Mouse (Mus musculus): ENCODE results near the gene Fxyd3. TPM values are rescaled to one million over a fixed set of nuclear protein-coding genes. Genes with fewer than 3 reads are reported as not detected.

The Fxyd3 gene
- total and polyA plus RNA-seq, 2 experiments from 2014 or later = 1.5 TPM; not detected in 1

GRCm38 (mm10) chr7:31099612-31099982 is 23.1 kb upstream of the Fxyd3 start:
- 84% methylated on average over 6 of the region's 6 CpGs for WGBS
- TF ChIP-seq CTCF (IDR thresholded peaks at IDR 0.05; ENCODE audit: low read depth) = peak; percentile 18
- no peak for ATAC-seq

GRCm38 (mm10) chr7:31098697-31099611 is 22.4 kb upstream of the Fxyd3 start:
- DNase-seq (ENCODE audit: low spot score) (no peak), ATAC-seq (no peak)
- WGBS = 80% methylated on average over 22 of the region's 22 CpGs
- Histone ChIP-seq H3K27me3 (ENCODE audit: insufficient read depth, low read length) (no peaks in the 10 kb centered on the region), H3K4me1 (ENCODE audit: insufficient read depth, low read length) (no peaks in the 10 kb centered on the region), H3K9ac (replicated peaks; ENCODE audit: low read length) (no peak overlapping the region), H3K27ac (no peak overlapping the region), H3K4me2 (ENCODE audit: low read depth, low read length) (no peak overlapping the region), H3K36me3 (ENCODE audit: insufficient read depth, low read length) (no peaks in the 10 kb centered on the region), H3K4me3 (ENCODE audit: low read length) (no peak overlapping the region), H3K9me3 (ENCODE audit: low read length) (no peaks in the 10 kb centered on the region)
- TF ChIP-seq CTCF (IDR thresholded peaks at IDR 0.05; ENCODE audit: low read depth) = peak; percentile 36; the same call in 1 of the 2 replicates

More at GRCm38 (mm10) chr7:31099612-31099982, 23.1 kb upstream of the Fxyd3 start:
- H3K27me3 ChIP-seq (ENCODE audit: insufficient read depth, low read length) = no peaks in the 10 kb centered on the region
- H3K9ac ChIP-seq (replicated peaks; ENCODE audit: low read length) = no peak overlapping the region
- DNase-seq (ENCODE audit: low spot score) = no peak
- H3K4me2 ChIP-seq (ENCODE audit: low read depth, low read length) = no peak overlapping the region
- no peak overlapping the region for H3K27ac ChIP-seq
- H3K4me1 ChIP-seq (ENCODE audit: insufficient read depth, low read length) = no peaks in the 10 kb centered on the region
- H3K9me3 ChIP-seq (ENCODE audit: low read length) = no peaks in the 10 kb centered on the region
- H3K4me3 ChIP-seq (ENCODE audit: low read length) = no peak overlapping the region
- no peaks in the 10 kb centered on the region for H3K36me3 ChIP-seq (ENCODE audit: insufficient read depth, low read length)

GRCm38 (mm10) chr7:31097583-31098248 is 21.2 kb upstream of the Fxyd3 start:
- H3K27ac ChIP-seq = no peak overlapping the region
- 49% methylated on average over 20 of the region's 20 CpGs for WGBS
- peak; percentile 96 for DNase-seq (ENCODE audit: low spot score)
- no peak overlapping the region for H3K9ac ChIP-seq (replicated peaks; ENCODE audit: low read length)
- TF ChIP-seq CTCF (IDR thresholded peaks at IDR 0.05; ENCODE audit: low read depth) = peak; percentile 96
- H3K4me1 ChIP-seq (ENCODE audit: insufficient read depth, low read length) = no peaks in the 10 kb centered on the region
- H3K4me2 ChIP-seq (ENCODE audit: low read depth, low read length) = peak overlapping the region; percentile 40
- H3K27me3 ChIP-seq (ENCODE audit: insufficient read depth, low read length) = no peaks in the 10 kb centered on the region
- no peaks in the 10 kb centered on the region for H3K36me3 ChIP-seq (ENCODE audit: insufficient read depth, low read length)
- H3K4me3 ChIP-seq (ENCODE audit: low read length) = 0 out of 2 replicates have a peak overlapping the region, but pooled peaks have one; percentile 6
- no peaks in the 10 kb centered on the region for H3K9me3 ChIP-seq (ENCODE audit: low read length)
- ATAC-seq = peak; percentile 93

GRCm38 (mm10) chr7:31096892-31097564 is 20.5 kb upstream of the Fxyd3 start:
- H3K36me3 ChIP-seq (ENCODE audit: insufficient read depth, low read length) = no peaks in the 10 kb centered on the region
- H3K9ac ChIP-seq (replicated peaks; ENCODE audit: low read length) = no peak overlapping the region
- no peak overlapping the region for H3K4me3 ChIP-seq (ENCODE audit: low read length)
- no peaks in the 10 kb centered on the region for H3K27me3 ChIP-seq (ENCODE audit: insufficient read depth, low read length)
- ATAC-seq (no peak), DNase-seq (ENCODE audit: low spot score) (no peak)
- no peak for TF ChIP-seq CTCF (IDR thresholded peaks at IDR 0.05; ENCODE audit: low read depth)
- H3K27ac ChIP-seq = no peak overlapping the region
- H3K4me1 ChIP-seq (ENCODE audit: insufficient read depth, low read length) = no peaks in the 10 kb centered on the region
- no peaks in the 10 kb centered on the region for H3K9me3 ChIP-seq (ENCODE audit: low read length)
- H3K4me2 ChIP-seq (ENCODE audit: low read depth, low read length) = no peak overlapping the region
- 69% methylated on average over 9 of the region's 9 CpGs for WGBS

- no peak overlapping the region for H3K4me2 ChIP-seq (ENCODE audit: low read depth, low read length)
- no peaks in the 10 kb centered on the region for H3K27me3 ChIP-seq (ENCODE audit: insufficient read depth, low read length)
- DNase-seq (ENCODE audit: low spot score) (peak; percentile 50), ATAC-seq (no peak)
- H3K4me1 ChIP-seq (ENCODE audit: insufficient read depth, low read length) = no peaks in the 10 kb centered on the region
- no peak overlapping the region for H3K9ac ChIP-seq (replicated peaks; ENCODE audit: low read length)
- H3K27ac ChIP-seq = no peak overlapping the region
- no peak overlapping the region for H3K4me3 ChIP-seq (ENCODE audit: low read length)
- WGBS = 29% methylated on average over 10 of the region's 12 CpGs
- H3K36me3 ChIP-seq (ENCODE audit: insufficient read depth, low read length) = no peaks in the 10 kb centered on the region
- peak; percentile 34; the same call in 1 of the 2 replicates for TF ChIP-seq CTCF (IDR thresholded peaks at IDR 0.05; ENCODE audit: low read depth)
- H3K9me3 ChIP-seq (ENCODE audit: low read length) = no peaks in the 10 kb centered on the region
Measured at GRCm38 (mm10) chr7:31094774-31095501, 18.4 kb upstream of the Fxyd3 start.

GRCm38 (mm10) chr7:31089721-31090120 is 13.2 kb upstream of the Fxyd3 start:
- ATAC-seq (no peak), DNase-seq (ENCODE audit: low spot score) (no peak)
- Histone ChIP-seq H3K9me3 (ENCODE audit: low read length) (no peaks in the 10 kb centered on the region), H3K4me2 (ENCODE audit: low read depth, low read length) (no peak overlapping the region), H3K4me1 (ENCODE audit: insufficient read depth, low read length) (no peaks in the 10 kb centered on the region), H3K27me3 (ENCODE audit: insufficient read depth, low read length) (no peaks in the 10 kb centered on the region), H3K4me3 (ENCODE audit: low read length) (no peak overlapping the region), H3K36me3 (ENCODE audit: insufficient read depth, low read length) (no peaks in the 10 kb centered on the region), H3K9ac (replicated peaks; ENCODE audit: low read length) (no peak overlapping the region), H3K27ac (no peak overlapping the region)
- no peak for TF ChIP-seq CTCF (IDR thresholded peaks at IDR 0.05; ENCODE audit: low read depth)
- 90% methylated on average over 2 of the region's 2 CpGs for WGBS

Data from hindbrain, postnatal 0 days (tissue).